Mouse (Mus musculus): Measurements from ENCODE around the gene Mrpl44.

GRCm38 (mm10) chr1:79760656-79761055, 15.2 kb upstream of the Mrpl44 start:
- no peak for TF ChIP-seq GATA1 (IDR thresholded peaks at IDR 0.05; ENCODE audit: borderline replicate concordance, low read length)
- TF ChIP-seq FLI1 (IDR thresholded peaks at IDR 0.05; ENCODE audit: low read length), result no peak

Data from megakaryocyte, embryonic 14.5 days (primary cell).